Mouse (Mus musculus): ENCODE measurements around the gene Foxa1. TPM values are rescaled to one million over a fixed set of nuclear protein-coding genes. Genes with fewer than 3 reads are reported as not detected.

Foxa1 gene
- under 1 TPM in 1 of 2 experiments, not detected in 1; 0.18 TPM for total RNA-seq (2021)

DNA sequence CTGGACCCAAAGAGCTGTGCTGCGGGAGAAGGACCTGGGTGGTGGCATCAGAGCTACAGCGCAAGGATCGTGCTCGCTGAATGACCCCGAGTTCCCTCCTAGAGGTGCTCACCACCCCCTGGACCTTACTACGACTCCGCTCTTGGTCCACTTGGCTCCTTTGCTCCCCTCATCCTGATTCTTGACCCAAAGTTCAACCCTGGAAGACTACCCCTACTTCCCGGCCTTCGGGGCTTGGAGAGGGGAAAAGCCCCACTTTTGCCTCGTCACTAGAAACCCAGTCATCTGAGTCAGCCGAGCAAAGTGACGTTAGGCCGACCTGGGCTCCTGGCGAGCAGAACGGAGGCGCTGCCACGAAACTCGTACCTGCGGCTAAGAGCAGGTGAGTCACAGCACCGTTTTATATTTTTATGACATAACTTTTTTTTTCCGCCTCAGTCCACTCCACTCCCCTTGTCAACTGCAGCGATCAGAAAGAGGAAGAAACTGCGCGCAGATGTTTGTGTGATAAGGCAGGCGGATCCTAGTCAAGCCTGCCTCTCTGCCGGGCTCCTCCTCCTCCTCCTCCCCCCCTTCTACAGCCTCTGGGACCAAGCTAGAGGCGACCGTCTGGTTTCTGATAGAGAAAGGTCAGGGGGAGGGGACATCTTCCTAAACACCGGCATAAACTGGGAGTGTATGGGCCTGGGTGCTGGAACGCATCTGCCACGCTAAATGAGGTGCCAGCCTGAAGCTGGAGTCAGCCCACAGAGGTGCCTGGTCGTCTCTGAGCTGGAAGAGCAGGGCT lies at the start of gene Foxa1:
Gene Foxa1, minus strand, starts transcription at position 502 of the 787 bp plus-strand sequence.
- intact Hi-C loops (cut with DNase I): loop anchor here (5.0 to 10.0 kb wide), 2 partner anchors 264 to 562 kb away; no protein-coding TSS in a partner anchor

GRCm38 (mm10) chr12:57575931-57576628 lies 29.4 kb upstream of the Foxa1 start:
- peak in 1 of 2 experiments; percentile 23 for DNase-seq (ENCODE audit: low spot score in 2 of 2)
- intact Hi-C loops (cut with DNase I): no loop called here

More for the DNA sequence above, at the start of gene Foxa1:
- DNase-seq (ENCODE audit: low spot score in 2 of 2): no peak

- DNase-seq (ENCODE audit: low spot score in 2 of 2): no peak
- intact Hi-C loops (cut with DNase I): no loop called here
Observed at GRCm38 (mm10) chr12:57572415-57572814, 25.7 kb upstream of the Foxa1 start.

GRCm38 (mm10) chr12:57571773-57572172 lies 25.1 kb upstream of the Foxa1 start:
- intact Hi-C loops (cut with DNase I): no loop called here
- DNase-seq (ENCODE audit: low spot score in 2 of 2): no peak

GRCm38 (mm10) chr12:57563909-57564308 lies 17.2 kb upstream of the Foxa1 start, which contains the start of gene Ttc6:
Gene Ttc6, plus strand, starts transcription at chr12:57564113.
- no peak for DNase-seq (ENCODE audit: low spot score in 2 of 2)
- intact Hi-C loops (cut with DNase I): no loop called here

DNA sequence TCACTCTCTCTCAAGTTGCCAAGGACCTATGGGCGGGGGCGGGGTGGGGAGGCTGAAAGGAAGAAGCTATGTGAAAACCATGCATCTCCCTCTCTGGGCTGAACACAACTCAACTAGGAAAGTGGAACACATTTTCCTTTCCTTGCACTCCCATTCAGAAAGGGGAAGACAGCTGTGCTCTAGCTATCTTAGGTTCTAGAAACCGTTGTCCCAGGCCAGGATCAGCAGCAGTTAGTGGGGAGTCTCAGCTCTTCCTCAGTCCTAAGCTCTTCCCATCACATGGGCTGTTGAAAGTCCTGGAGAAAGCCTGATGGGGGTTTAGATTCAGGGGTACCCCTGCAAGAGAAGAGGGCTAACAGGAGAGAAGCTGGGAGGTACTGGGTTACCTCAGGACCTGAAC lies 7.4 kb upstream of the Foxa1 start:
- DNase-seq (ENCODE audit: low spot score in 2 of 2): no peak
- intact Hi-C loops (cut with DNase I): loop anchor here (5.0 kb wide), 1 partner anchor 942 kb away; the partner anchor contains the start of gene Nkx2-9

DNA sequence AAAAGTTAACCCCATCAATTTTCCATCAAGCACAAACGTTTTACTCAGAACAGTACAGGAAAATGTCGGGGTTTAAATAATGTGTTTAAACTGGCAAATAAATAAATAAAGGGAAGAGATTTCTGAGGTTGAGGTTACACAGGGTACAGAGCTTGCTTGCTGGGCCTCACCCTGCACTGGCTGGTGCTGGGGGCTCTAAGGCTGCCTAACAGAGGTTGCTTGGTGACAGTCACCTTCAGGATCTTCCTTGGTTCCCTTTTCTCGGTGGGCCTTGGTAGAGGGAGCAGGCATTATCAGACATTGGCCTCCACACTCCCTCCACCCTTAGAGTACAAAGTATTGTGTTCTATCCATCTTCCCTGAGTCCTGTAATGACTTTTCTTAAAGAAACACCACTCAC lies 5.6 kb upstream of the Foxa1 start:
- intact Hi-C loops (cut with DNase I): loop anchor here (5.0 kb wide), 1 partner anchor 940 kb away; the partner anchor contains the start of gene Nkx2-9

DNA sequence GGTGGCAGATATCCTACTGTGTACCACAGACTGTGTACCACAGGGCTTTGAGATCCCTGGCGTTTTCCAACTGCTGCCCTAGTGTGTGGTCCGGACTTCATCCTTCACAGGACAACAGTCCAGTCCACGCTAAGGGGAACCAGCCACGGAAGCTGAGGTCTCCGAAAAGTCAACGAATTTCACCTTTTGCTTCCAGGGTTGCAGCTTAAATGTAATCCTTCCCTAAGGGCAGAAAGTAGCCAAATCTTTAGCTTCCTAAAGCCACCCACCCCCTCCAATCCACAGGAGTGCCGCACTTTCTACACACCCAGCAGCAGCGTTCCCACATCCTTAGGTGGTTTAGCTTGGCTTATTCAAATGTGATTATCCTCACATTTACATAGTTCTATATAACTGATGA lies 4.2 kb upstream of the Foxa1 start:
- intact Hi-C loops (cut with DNase I): loop anchor here (5.0 kb wide), 1 partner anchor 939 kb away; the partner anchor contains the start of gene Nkx2-9
- no peak for DNase-seq (ENCODE audit: low spot score in 2 of 2)

More for the DNA sequence above, 5.6 kb upstream of the Foxa1 start:
- no peak for DNase-seq (ENCODE audit: low spot score in 2 of 2)

DNA sequence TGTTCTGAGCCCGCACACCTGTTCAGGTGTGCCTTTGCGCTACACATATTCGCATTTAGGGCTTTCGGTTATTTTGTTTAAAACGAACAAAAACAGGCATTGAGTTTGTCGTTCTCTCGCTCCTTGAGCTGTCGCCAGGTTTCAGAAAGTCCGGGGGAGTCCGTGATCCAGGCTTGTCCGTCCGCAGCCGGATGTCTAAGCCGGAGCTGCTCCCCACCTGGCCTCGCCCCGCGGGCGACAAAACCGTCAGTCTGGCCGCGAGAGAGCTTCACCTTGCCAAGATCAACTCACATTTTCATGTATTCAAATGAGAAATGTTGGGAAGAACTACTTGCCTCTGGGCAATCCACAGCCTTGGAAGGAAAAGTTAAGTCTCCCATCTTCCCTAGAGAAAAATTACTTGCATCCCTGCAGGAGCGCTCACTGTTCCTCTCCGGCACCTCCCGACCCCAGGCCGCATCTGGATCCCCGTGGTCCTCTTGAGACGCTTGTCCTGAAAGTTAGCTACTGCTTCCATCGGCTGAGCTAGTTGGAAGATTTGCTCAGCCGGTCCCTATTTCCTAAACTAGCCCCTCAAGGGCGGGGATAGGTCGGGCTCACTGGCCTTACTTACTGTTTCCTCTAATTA lies 3.6 kb upstream of the Foxa1 start:
- no peak for DNase-seq (ENCODE audit: low spot score in 2 of 2)
- intact Hi-C loops (cut with DNase I): loop anchor here (5.0 kb wide), 1 partner anchor 938 kb away; the partner anchor contains the start of gene Nkx2-9

- no peak for DNase-seq (ENCODE audit: low spot score in 2 of 2)
- intact Hi-C loops (cut with DNase I): loop anchor here (5.0 to 10.0 kb wide), 3 partner anchors 267 to 937 kb away; partner anchors contain the start of gene Nkx2-9
Observed at GRCm38 (mm10) chr12:57549667-57550160, 3.0 kb upstream of the Foxa1 start.

DNA sequence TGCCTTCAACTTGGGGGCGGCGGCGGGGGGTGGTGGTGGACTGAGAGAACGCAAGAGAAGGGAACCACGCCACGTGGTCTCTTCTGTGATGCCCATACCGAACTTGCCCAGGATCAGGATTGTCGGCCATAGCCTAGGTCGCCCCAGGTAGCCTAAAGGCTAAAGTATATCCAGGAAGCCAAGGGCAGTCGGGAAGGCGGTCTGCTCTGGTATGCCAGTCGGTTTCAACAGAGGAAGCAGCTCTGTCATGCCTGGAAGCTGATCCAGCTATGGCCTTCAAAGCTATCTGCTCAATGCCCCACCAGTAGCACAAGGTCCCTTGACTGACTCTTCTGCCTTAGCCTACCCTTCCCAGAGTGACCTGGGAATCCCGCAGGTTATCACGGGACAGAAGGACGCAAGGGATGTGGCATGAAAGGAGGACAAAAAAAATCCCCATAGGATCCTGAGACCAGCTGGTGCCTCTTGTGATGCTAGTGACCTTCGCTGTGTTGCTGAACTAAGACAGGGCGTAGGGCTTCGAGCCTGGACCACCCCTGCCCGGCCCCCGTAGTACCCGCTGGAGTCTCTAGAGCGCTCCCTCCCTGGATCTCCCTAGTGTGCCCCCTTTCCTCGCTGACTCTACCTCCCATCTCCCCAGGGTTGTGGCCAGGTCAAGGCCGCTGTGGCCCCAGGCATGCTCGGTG lies 2.4 kb upstream of the Foxa1 start:
- intact Hi-C loops (cut with DNase I): loop anchor here (5.0 to 10.0 kb wide), 2 partner anchors 267 to 564 kb away; no protein-coding TSS in a partner anchor
- DNase-seq (ENCODE audit: low spot score in 2 of 2): no peak

- intact Hi-C loops (cut with DNase I): loop anchor here (5.0 to 10.0 kb wide), 2 partner anchors 266 to 564 kb away; no protein-coding TSS in a partner anchor
- DNase-seq (ENCODE audit: low spot score in 2 of 2): no peak
Observed at GRCm38 (mm10) chr12:57548352-57548980, 1.8 kb upstream of the Foxa1 start.

DNA sequence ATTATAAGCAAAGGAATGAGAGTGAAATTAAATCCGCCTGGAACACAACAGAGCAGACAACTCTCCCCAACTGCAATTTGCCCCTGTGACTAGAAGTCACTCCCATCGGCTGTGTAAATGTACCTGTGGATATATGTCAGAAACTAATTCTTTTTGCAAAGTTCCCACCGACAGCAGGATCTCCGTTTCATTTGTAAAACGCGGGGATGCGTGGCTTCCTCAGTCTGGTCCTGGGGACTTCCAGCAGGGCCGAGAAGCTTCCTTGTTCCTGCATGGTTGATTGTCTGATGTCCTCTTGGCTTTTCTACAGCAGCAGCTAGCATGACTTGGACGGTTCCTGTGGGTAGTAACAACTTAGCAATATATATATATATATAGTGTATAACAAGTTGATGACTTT lies 1.2 kb upstream of the Foxa1 start:
- DNase-seq (ENCODE audit: low spot score in 2 of 2): no peak
- intact Hi-C loops (cut with DNase I): loop anchor here (5.0 to 10.0 kb wide), 2 partner anchors 266 to 563 kb away; no protein-coding TSS in a partner anchor

GRCm38 (mm10) chr12:57545371-57546241 lies 1.1 kb downstream of the Foxa1 start:
- no peak for DNase-seq (ENCODE audit: low spot score in 2 of 2)
- intact Hi-C loops (cut with DNase I): loop anchor here (2.0 to 10.0 kb wide), 3 partner anchors 263 to 851 kb away; no protein-coding TSS in a partner anchor

GRCm38 (mm10) chr12:57544641-57545370 lies 1.9 kb downstream of the Foxa1 start:
- peak; percentile 37 to 40 for DNase-seq (ENCODE audit: low spot score in 2 of 2)
- intact Hi-C loops (cut with DNase I): loop anchor here (2.0 to 10.0 kb wide), 3 partner anchors 263 to 850 kb away; no protein-coding TSS in a partner anchor

DNA sequence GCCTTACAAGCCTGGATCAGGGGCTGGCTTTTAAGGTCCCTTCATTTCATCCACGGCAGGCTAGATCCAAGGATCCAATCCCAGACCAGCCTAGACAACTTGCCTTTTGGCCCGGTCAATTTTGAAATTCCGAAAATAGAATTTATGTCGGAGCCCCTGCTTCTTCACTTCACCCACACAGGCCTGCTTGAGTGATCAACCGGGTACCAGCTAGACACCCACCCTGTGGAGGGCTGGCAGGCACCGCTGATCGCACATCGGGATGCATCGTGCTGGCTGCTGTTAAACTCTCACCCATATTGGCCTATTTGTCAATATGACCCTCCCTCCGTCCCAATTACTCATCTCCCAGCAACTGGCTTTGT lies 3.1 kb downstream of the Foxa1 start:
- intact Hi-C loops (cut with DNase I): loop anchor here (10.0 kb wide), 1 partner anchor 559 kb away; no protein-coding TSS in a partner anchor

More for the DNA sequence above, 3.1 kb downstream of the Foxa1 start:
- DNase-seq (ENCODE audit: low spot score in 2 of 2): no peak
